Mouse (Mus musculus): ENCODE data around the gene Src. TPM values are rescaled to one million over a fixed set of nuclear protein-coding genes. Genes with fewer than 3 reads are reported as not detected.

The Src gene
- total RNA-seq, 1 experiment, result 36.7 TPM

GRCm38 (mm10) chr2:157472469-157472868 is 54.2 kb downstream of the Src start:
- Histone ChIP-seq H3K4me3 (ENCODE audit: insufficient read depth in 1 of 2, low read depth in 1 of 2, low read length in 2 of 2, poor library complexity in 1 of 2, severe bottlenecking in 1 of 2) (no peak overlapping the region), H3K4me1 (ENCODE audit: control insufficient read depth in 2 of 2, insufficient read depth in 2 of 2, low read length in 2 of 2, poor library complexity in 1 of 2) (peaks cover 2 to 33% of the 10 kb centered on the region in 2 experiments; a peak in 3 of 4 replicates), H3K9me3 (ENCODE audit: control insufficient read depth, insufficient read depth, low read depth, low read length) (no peaks in the 10 kb centered on the region), H3K27ac (ENCODE audit: insufficient read depth, low read depth, low read length, poor library complexity, severe bottlenecking) (no peak overlapping the region), H3K9ac (ENCODE audit: insufficient read depth, low read depth, low read length, poor library complexity, severe bottlenecking) (no peak overlapping the region), H3K36me3 (ENCODE audit: control insufficient read depth, insufficient read depth, low read length, poor library complexity, severe bottlenecking) (peaks cover 19% of the 10 kb centered on the region; the same call in 1 of the 2 replicates)
- no peak for DNase-seq (ENCODE audit: low read depth, low spot score)
- TF ChIP-seq ZC3H11A (IDR thresholded peaks at IDR 0.05; ENCODE audit: borderline replicate concordance, low read depth, low read length) (no peak), MAFK (IDR thresholded peaks at IDR 0.05; ENCODE audit: insufficient read depth, low read depth, low read length) (no peak), CHD2 (IDR thresholded peaks at IDR 0.05; ENCODE audit: low read depth, low read length) (no peak), HCFC1 (IDR thresholded peaks at IDR 0.05; ENCODE audit: borderline replicate concordance, insufficient read depth, low read length) (no peak), ZNF384 (IDR thresholded peaks at IDR 0.05; ENCODE audit: low read depth, low read length) (no peak)
- in situ Hi-C loops (cut with MboI; ENCODE audit: low sequenced_read_pairs in 2 of 2, unreplicated experiment in 2 of 2), result no loop called here

GRCm38 (mm10) chr2:157474269-157474729 is 56.1 kb downstream of the Src start:
- Histone ChIP-seq H3K36me3 (ENCODE audit: control insufficient read depth, insufficient read depth, low read length, poor library complexity, severe bottlenecking) (peaks cover 16% of the 10 kb centered on the region; the same call in 1 of the 2 replicates), H3K9me3 (ENCODE audit: control insufficient read depth, insufficient read depth, low read depth, low read length) (no peaks in the 10 kb centered on the region), H3K4me3 (ENCODE audit: insufficient read depth in 1 of 2, low read depth in 1 of 2, low read length in 2 of 2, poor library complexity in 1 of 2, severe bottlenecking in 1 of 2) (no peak overlapping the region), H3K4me1 (ENCODE audit: control insufficient read depth in 2 of 2, insufficient read depth in 2 of 2, low read length in 2 of 2, poor library complexity in 1 of 2) (peaks cover 0 to 22% of the 10 kb centered on the region in 2 experiments; a peak in 2 of 4 replicates), H3K9ac (ENCODE audit: insufficient read depth, low read depth, low read length, poor library complexity, severe bottlenecking) (no peak overlapping the region), H3K27ac (ENCODE audit: insufficient read depth, low read depth, low read length, poor library complexity, severe bottlenecking) (no peak overlapping the region)
- no peak for TF ChIP-seq MAFK (IDR thresholded peaks at IDR 0.05; ENCODE audit: insufficient read depth, low read depth, low read length)
- no peak for TF ChIP-seq HCFC1 (IDR thresholded peaks at IDR 0.05; ENCODE audit: borderline replicate concordance, insufficient read depth, low read length)
- no peak for TF ChIP-seq CHD2 (IDR thresholded peaks at IDR 0.05; ENCODE audit: low read depth, low read length)
- TF ChIP-seq ZNF384 (IDR thresholded peaks at IDR 0.05; ENCODE audit: low read depth, low read length), result no peak
- TF ChIP-seq ZC3H11A (IDR thresholded peaks at IDR 0.05; ENCODE audit: borderline replicate concordance, low read depth, low read length), result no peak
- DNase-seq (ENCODE audit: low read depth, low spot score), result no peak
- in situ Hi-C loops (cut with MboI; ENCODE audit: low sequenced_read_pairs in 2 of 2, unreplicated experiment in 2 of 2), result no loop called here

GRCm38 (mm10) chr2:157475437-157476379 is 57.5 kb downstream of the Src start:
- DNase-seq (ENCODE audit: low read depth, low spot score), result no peak
- H3K4me3 ChIP-seq (ENCODE audit: insufficient read depth in 1 of 2, low read depth in 1 of 2, low read length in 2 of 2, poor library complexity in 1 of 2, severe bottlenecking in 1 of 2), result no peak overlapping the region

GRCm38 (mm10) chr2:157478651-157479050 is 60.4 kb downstream of the Src start:
- in situ Hi-C loops (cut with MboI; ENCODE audit: low sequenced_read_pairs in 2 of 2, unreplicated experiment in 2 of 2), result no loop called here
- Histone ChIP-seq H3K4me1 (ENCODE audit: control insufficient read depth in 2 of 2, insufficient read depth in 2 of 2, low read length in 2 of 2, poor library complexity in 1 of 2) (peaks cover 0 to 12% of the 10 kb centered on the region in 2 experiments; a peak in 2 of 4 replicates), H3K36me3 (ENCODE audit: control insufficient read depth, insufficient read depth, low read length, poor library complexity, severe bottlenecking) (no peaks in the 10 kb centered on the region), H3K27ac (ENCODE audit: insufficient read depth, low read depth, low read length, poor library complexity, severe bottlenecking) (no peak overlapping the region), H3K9me3 (ENCODE audit: control insufficient read depth, insufficient read depth, low read depth, low read length) (no peaks in the 10 kb centered on the region), H3K9ac (ENCODE audit: insufficient read depth, low read depth, low read length, poor library complexity, severe bottlenecking) (no peak overlapping the region), H3K4me3 (ENCODE audit: insufficient read depth in 1 of 2, low read depth in 1 of 2, low read length in 2 of 2, poor library complexity in 1 of 2, severe bottlenecking in 1 of 2) (no peak overlapping the region)
- TF ChIP-seq HCFC1 (IDR thresholded peaks at IDR 0.05; ENCODE audit: borderline replicate concordance, insufficient read depth, low read length) (no peak), MAFK (IDR thresholded peaks at IDR 0.05; ENCODE audit: insufficient read depth, low read depth, low read length) (no peak), CHD2 (IDR thresholded peaks at IDR 0.05; ENCODE audit: low read depth, low read length) (no peak), ZC3H11A (IDR thresholded peaks at IDR 0.05; ENCODE audit: borderline replicate concordance, low read depth, low read length) (no peak), ZNF384 (IDR thresholded peaks at IDR 0.05; ENCODE audit: low read depth, low read length) (no peak)
- no peak for DNase-seq (ENCODE audit: low read depth, low spot score)

More at GRCm38 (mm10) chr2:157475437-157476379, 57.5 kb downstream of the Src start:
- Histone ChIP-seq H3K9ac (ENCODE audit: insufficient read depth, low read depth, low read length, poor library complexity, severe bottlenecking) (no peak overlapping the region), H3K36me3 (ENCODE audit: control insufficient read depth, insufficient read depth, low read length, poor library complexity, severe bottlenecking) (peaks cover 4% of the 10 kb centered on the region; the same call in 1 of the 2 replicates), H3K9me3 (ENCODE audit: control insufficient read depth, insufficient read depth, low read depth, low read length) (no peaks in the 10 kb centered on the region), H3K27ac (ENCODE audit: insufficient read depth, low read depth, low read length, poor library complexity, severe bottlenecking) (no peak overlapping the region; the same call in 1 of the 2 replicates), H3K4me1 (ENCODE audit: control insufficient read depth in 2 of 2, insufficient read depth in 2 of 2, low read length in 2 of 2, poor library complexity in 1 of 2) (peaks cover 0 to 19% of the 10 kb centered on the region in 2 experiments; a peak in 2 of 4 replicates)
- no peak for TF ChIP-seq MAFK (IDR thresholded peaks at IDR 0.05; ENCODE audit: insufficient read depth, low read depth, low read length)
- TF ChIP-seq ZNF384 (IDR thresholded peaks at IDR 0.05; ENCODE audit: low read depth, low read length), result no peak
- TF ChIP-seq ZC3H11A (IDR thresholded peaks at IDR 0.05; ENCODE audit: borderline replicate concordance, low read depth, low read length), result no peak
- no peak for TF ChIP-seq HCFC1 (IDR thresholded peaks at IDR 0.05; ENCODE audit: borderline replicate concordance, insufficient read depth, low read length)
- no peak for TF ChIP-seq CHD2 (IDR thresholded peaks at IDR 0.05; ENCODE audit: low read depth, low read length)
- in situ Hi-C loops (cut with MboI; ENCODE audit: low sequenced_read_pairs in 2 of 2, unreplicated experiment in 2 of 2), result no loop called here
